Mouse (Mus musculus) frontal cortex, adult 2 months (tissue): Measurements from ENCODE around the gene Usp2. TPM values are rescaled to one million over a fixed set of nuclear protein-coding genes. Genes with fewer than 3 reads are reported as not detected.

Source experiments
- DNase-seq, 2 experiments: peaks; one replicate each; pipeline ENCODE4 v3.0.0; 2022; ENCODE audit warnings: low spot score in 1 of 2; ENCODE audit errors: extremely low spot score in 1 of 2
- polyA plus RNA-seq: library from polyadenylated mRNA; depleted of rRNA; stranded (reverse); fragments of >200 nt; gene quantifications from 2 replicates; pipeline ENCODE4 v1.2.3, GENCODE M21; 2012; rRNA removed

Usp2 gene
- 40.2 and 44.9 TPM in 2 replicates for polyA plus RNA-seq

DNA sequence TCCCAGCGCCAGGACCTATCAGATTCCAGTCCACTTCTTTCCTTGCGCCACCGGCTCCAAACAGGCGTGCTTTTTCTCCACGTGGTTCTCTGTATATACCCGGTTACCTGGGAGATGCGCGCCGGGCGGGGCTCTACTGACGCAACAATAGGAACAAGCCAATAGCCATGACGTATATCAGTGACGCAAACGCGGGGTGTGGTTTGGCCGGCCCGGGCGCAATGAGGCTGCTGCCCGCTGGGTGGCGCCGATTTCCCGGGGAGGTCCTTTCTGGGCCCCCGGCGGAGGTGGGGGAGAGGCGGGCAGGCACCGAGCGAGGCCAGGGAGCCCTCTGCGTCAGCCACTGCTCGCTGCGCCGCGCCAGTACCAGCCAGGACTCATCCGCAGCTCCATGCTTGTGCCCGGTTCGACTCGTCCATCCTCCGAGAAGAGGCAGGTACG lies at the start of gene Usp2:
TSS of gene Usp2 (plus strand) at position 237 of the 441 bp plus-strand sequence.
- peak; percentile 100 for DNase-seq

DNA sequence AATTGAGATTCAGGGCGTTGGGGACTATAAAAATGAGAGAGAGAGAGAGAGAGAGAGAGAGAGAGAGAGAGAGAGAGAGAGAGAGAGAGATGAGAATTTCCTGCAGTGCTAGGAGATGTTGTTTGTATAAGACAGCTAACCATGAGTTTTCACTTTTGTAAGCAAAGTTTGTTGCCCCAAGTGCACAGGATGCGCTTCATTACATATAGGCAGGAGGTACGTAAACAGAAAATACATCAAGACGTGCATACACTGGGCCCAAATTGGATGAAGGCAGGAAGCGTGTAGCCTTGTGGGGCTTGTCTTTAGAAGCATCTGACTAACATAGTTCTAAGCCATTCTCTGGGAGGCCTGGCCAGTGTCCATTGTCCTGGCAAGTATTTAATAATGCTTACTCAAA lies 49.0 kb upstream of the Usp2 start:
- DNase-seq: no peak

DNA sequence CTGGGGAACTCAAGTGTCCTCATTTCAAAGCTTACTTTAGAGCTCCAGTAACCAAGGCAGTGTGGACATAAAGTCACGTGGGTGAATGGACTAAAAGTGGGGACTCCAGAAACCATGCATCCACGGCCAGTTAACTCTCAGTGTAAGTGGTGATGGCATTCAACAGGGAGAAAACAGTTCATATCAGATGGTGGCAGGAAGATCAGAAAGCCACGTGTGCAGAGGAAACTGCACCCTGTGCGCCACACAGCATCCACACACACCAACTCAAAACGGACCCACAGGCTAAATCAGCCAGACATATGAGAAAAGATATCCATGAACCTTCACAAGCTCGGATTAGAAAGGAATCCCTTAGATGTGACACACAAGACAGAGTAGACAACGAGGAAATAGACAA lies 46.8 kb upstream of the Usp2 start:
- DNase-seq: no peak

- DNase-seq: no peak
Measured at GRCm38 (mm10) chr9:44022100-44022847, 44.5 kb upstream of the Usp2 start.

DNA sequence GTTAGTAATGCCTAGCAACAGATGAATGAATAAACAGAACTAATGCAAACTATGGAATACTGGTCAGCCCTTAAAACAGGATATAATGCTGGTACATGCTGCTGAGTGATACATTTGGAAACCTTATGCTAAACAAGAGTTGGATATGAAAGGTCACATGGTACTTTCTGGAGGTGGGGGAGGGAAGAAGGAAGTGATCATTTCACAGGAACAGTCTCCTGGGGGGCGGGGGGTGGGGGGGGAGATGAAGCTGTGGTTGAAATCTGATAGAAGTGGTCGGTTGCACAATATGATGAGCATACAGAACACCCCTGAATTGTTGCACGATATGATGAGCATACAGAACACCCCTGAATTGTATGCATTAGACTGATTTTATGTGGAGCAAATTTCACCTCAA lies 42.7 kb upstream of the Usp2 start:
- no peak for DNase-seq

DNA sequence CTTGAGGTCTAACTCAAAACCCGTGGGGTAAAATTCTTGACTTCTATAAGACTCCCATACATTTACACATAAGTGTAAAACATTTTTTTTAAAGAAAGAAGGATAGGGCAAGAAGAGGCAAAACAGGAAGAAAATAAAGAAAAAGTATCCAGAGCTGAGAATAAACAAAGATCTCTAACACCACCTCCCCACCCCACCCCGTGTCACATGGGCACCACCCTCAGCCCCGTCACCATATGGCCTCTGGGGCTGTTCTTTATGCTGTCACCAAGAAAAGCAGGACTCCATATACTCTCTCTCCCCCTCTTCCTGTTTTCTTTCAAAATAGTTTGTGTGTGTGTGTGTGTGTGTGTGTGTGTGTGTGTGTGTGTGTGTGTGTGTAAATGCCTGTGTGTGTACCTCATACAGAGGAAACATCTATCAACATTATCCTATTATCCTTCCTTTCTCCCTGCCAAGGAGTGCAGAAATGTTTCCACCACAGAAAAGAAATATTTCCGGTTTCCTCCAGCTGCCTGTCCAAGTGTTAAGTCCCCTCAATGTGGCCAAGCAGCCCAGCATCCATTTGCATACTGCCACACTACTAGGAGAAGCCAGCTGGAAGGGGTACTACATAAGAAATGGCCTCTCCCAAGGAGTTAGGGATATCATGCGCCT lies 37.1 kb upstream of the Usp2 start:
- no peak for DNase-seq

DNA sequence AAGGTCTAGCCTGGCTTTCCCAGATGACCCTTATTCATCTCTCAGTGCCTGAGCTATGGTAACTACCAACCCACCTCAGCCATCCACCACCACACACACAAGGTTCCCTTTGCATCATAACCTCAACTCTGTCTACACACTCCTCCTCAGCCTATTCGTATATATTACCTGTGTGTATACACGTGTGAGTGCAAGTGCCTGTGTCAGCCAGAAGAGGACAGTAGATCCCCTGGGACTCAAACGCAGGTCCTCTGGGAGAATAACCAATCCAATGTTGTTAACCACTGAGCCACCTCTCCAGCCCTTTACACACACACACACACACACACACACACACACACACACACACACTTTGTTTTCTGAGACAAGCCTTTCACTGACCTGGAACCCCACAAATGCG lies 36.2 kb upstream of the Usp2 start:
- no peak for DNase-seq

DNA sequence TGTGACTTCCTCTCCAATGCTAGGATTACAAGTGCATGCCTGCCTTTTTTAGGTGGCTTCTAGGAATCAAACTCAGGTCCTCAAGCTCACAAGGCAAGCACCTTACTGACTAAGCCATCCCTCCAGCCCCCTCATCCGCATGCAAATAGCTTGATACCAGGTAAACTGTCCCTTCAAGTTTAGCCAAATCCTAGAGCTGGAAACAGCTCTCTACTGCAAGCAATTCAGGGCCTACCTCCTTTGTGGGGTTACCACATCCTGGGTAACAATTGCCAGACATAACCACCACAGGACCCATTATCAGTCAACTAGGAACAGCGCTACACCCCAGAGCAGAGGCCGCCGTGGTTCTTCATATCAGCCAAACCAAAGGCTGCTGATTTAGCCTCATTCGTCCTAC lies 35.7 kb upstream of the Usp2 start:
- no peak for DNase-seq

DNA sequence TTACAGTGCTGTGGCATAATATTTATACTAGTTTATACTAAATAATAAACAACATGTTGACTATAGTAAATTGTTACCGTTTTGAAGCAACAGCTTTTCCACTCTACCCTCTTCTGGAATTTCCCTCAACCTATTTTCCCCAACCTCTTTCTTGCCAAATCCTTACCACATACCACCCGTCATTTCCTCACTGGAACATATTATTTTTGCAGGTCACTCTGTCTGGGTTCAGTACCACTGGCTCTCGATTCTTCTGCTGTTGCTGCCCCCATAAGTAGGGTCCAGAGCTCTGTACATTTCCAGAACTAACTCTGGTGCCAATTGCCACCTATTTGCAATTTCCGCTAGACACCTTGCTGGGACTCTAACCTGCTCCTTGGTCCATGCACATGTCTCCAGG lies 34.9 kb upstream of the Usp2 start:
- no peak for DNase-seq

DNA sequence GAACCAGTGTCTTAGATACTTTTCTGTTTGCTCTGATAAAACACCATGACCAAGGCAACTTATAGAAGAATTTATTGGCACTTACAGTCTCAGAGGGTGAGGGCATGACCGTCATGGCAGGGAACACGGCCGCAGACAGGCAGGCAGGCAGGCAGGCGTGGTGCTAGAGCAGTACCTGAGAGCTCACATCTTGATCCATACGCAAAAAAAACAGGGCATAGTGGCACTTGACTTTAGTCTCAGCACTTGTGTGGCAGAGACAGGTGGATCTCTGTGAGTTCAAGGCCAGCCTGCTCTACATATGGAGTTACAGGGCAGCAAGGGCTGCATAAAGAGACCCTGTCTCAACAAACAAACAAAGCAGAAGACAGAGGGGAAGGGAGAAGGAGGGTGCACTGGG lies 33.5 kb upstream of the Usp2 start:
- DNase-seq: no peak

- DNase-seq: no peak
Measured at GRCm38 (mm10) chr9:44033957-44034727, 32.7 kb upstream of the Usp2 start.

- DNase-seq: no peak
Measured at GRCm38 (mm10) chr9:44037106-44037505, 29.7 kb upstream of the Usp2 start.

GRCm38 (mm10) chr9:44041511-44042395 lies 25.1 kb upstream of the Usp2 start:
- DNase-seq: no peak

- no peak for DNase-seq
Measured at GRCm38 (mm10) chr9:44042396-44042680, 24.5 kb upstream of the Usp2 start.

GRCm38 (mm10) chr9:44042836-44043707 lies 23.7 kb upstream of the Usp2 start, which contains the start of gene Thy1:
Thy1 (plus strand) TSS chr9:44043384.
- DNase-seq: peak; percentile 57 to 85

DNA sequence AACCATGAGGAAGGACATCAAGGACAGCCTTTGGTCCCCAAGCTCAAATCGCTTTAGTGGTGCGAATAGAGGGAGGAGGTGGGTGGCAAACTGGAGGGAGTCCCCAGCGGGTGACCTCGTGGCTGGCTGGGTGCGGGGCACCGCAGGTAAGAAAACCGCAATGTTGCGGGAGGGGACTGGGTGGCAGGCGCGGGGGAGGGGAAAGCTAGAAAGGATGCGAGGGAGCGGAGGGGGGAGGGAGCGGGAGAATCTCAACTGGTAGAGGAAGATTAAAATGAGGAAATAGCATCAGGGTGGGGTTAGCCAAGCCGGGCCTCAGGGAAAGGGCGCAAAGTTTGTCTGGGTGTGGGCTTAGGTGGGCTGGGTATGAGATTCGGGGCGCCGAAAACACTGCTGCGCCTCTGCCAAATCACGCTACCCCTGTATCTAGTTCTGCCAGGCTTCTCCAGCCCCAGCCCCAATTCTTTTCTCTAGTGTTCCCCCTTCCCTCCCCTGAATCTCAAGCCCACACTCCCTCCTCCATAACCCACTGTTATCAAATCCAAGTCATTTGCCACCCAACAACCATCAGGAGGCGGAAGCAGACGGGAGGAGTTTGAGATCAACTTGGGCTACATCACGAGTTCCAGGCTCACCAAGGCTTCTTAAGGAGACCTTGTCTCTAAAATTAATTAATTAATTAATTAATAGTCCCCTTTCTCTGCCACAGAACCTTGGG lies 23.0 kb upstream of the Usp2 start:
- peak in 1 of 2 experiments; percentile 55 for DNase-seq

DNA sequence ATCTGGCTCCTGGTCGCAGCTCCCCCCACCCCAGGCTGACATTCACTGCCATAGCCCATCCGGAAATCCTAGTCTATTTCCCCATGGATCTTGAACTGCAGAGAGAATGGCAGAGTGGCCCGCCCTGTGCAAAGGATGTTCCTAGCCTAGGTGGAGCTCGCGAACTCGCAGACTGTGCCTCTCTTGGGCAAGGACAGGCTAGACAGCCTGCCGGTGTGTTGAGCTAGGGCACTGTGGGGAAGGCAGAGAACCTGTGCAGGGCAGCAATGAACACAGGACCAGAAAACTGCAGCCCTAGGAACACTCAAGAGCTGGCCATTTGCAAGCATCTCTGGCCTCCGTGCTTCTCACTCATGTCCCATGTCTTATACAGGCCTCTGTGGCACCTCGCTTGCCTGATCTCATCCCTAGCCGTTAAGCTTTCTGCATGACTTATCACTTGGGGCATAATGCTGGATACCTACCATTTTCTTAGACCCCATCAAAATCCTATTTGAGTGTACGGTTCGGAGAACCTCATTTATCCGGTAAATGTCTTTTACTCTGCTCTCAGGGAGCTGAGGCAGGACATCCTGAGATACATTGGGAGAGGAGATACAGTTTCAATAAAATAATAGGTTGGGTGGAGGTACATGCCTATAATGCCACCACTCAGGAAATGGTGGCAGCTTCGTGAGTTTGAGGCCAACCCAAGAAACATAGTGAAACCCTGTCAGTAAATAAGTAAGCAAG lies 22.2 kb upstream of the Usp2 start:
- peak in 1 of 2 experiments; percentile 62 for DNase-seq

- no peak for DNase-seq
Measured at GRCm38 (mm10) chr9:44045158-44045883, 21.5 kb upstream of the Usp2 start.
